Comparison of ENCODE assay signal across 7 mouse cellular contexts in the genomic region with DNA sequence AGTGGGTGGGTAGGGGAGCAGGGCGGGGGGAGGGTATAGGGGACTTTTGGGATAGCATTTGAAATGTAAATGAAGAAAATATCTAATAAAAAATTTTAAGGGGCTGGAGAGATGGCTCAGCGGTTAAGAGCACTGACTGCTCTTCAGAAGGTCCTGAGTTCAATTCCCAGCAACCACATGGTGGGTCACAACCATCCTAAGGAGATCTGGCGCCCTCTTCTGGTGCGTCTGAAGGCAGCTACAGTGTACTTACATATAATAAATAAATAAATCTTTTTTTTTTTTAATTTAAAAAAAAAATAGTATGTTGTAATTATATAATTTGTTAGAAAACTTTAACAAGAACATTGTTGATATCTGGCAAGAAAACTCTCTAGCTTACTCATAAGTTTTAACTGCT.
DNase-seq lines count a peak whose midpoint lies in the region; ATAC-seq and TF ChIP-seq lines count a peak whose summit lies in the region.
"Not testable (repeated sequence)": the region's sequence is repeated elsewhere in the genome, so short reads cannot be mapped to it uniquely, and the experiment has no call there.

No protein-coding gene starts in this region.

- H3K4me1 ChIP-seq in MEL (ENCODE audit: control insufficient read depth in 1 of 2, insufficient read depth in 2 of 2, low read length in 2 of 2); hindbrain, postnatal 0 days (ENCODE audit: insufficient read depth, low read length); midbrain, postnatal 0 days (ENCODE audit: insufficient read depth, low read length); thymus, adult 2 months (replicated peaks; ENCODE audit: control insufficient read depth, insufficient read depth, low read length): not testable (repeated sequence)

- TF ChIP-seq CTCF in MEL (IDR thresholded peaks at IDR 0.05 in 2 of 3, conservative IDR thresholded peaks at IDR 0.05 in 1 of 3; ENCODE audit: control insufficient read depth in 1 of 3, insufficient read depth in 1 of 3, low read depth in 2 of 3, low read length in 3 of 3, poor library complexity in 1 of 3, severe bottlenecking in 1 of 3), result peak; percentile 6 to 45 (median 18); a peak in 3 of 6 replicates
- 0 out of 2 replicates have a peak, but pooled peaks have one; percentile 12 for TF ChIP-seq CTCF in hindbrain, postnatal 0 days (IDR thresholded peaks at IDR 0.05; ENCODE audit: low read depth)
- peak; percentile 66 for TF ChIP-seq CTCF in layer of hippocampus, adult 2 months (conservative IDR thresholded peaks at IDR 0.05)
- TF ChIP-seq CTCF in midbrain, postnatal 0 days (IDR thresholded peaks at IDR 0.05), result peak; percentile 38
- not testable (repeated sequence) for TF ChIP-seq CTCF in thymus, adult 2 months (IDR thresholded peaks at IDR 0.05; ENCODE audit: borderline replicate concordance, control insufficient read depth, extremely low read depth, insufficient read depth, low read length, poor library complexity)

- H3K9me3 ChIP-seq in MEL (replicated peaks; ENCODE audit: insufficient read depth, low read length); hindbrain, postnatal 0 days (ENCODE audit: low read length); midbrain, postnatal 0 days (ENCODE audit: low read length): not testable (repeated sequence)

- not testable (repeated sequence) for H3K4me2 ChIP-seq in hindbrain, postnatal 0 days (ENCODE audit: low read depth, low read length); midbrain, postnatal 0 days (ENCODE audit: low read depth, low read length, poor library complexity, severe bottlenecking)

- not testable (repeated sequence) for H3K27ac ChIP-seq in MEL (ENCODE audit: control insufficient read depth, low read depth, low read length); hindbrain, postnatal 0 days; layer of hippocampus, adult 2 months; midbrain, postnatal 0 days (ENCODE audit: low read depth, low read length); thymus, adult 2 months (ENCODE audit: control insufficient read depth, insufficient read depth, low read length)

- DNase-seq in MEL (ENCODE audit: low read depth, low spot score), result peak; percentile 79
- peak; percentile 59 for DNase-seq in adrenal gland, postnatal 14 days
- DNase-seq in embryo, embryonic 10.5 days (ENCODE audit: low spot score), result peak; percentile 22
- not testable (repeated sequence) for DNase-seq in hindbrain, postnatal 0 days (ENCODE audit: low spot score); layer of hippocampus, adult 2 months (ENCODE audit: low spot score in 2 of 2); midbrain, postnatal 0 days (ENCODE audit: low spot score)
- peak; percentile 30 for DNase-seq in thymus, adult 2 months

- peak; percentile 12; the same call in 1 of the 2 replicates for TF ChIP-seq RAD21 in MEL (IDR thresholded peaks at IDR 0.05; ENCODE audit: low read depth, low read length)

- not testable (repeated sequence) for TF ChIP-seq EP300 in MEL (IDR thresholded peaks at IDR 0.05; ENCODE audit: low read depth in 1 of 2, low read length in 2 of 2)

- H3K27me3 ChIP-seq in MEL (ENCODE audit: control insufficient read depth in 1 of 2, insufficient read depth in 2 of 2, low read length in 2 of 2); hindbrain, postnatal 0 days (ENCODE audit: insufficient read depth, low read length); midbrain, postnatal 0 days (ENCODE audit: insufficient read depth, low read length); thymus, adult 2 months (ENCODE audit: control insufficient read depth, insufficient read depth, low read length): not testable (repeated sequence)

- ATAC-seq in hindbrain, postnatal 0 days; midbrain, postnatal 0 days (ENCODE audit: low FRiP score): not testable (repeated sequence)

- not testable (repeated sequence) for H3K36me3 ChIP-seq in MEL (ENCODE audit: control insufficient read depth in 1 of 2, insufficient read depth in 2 of 2, low read length in 2 of 2); hindbrain, postnatal 0 days (ENCODE audit: insufficient read depth, low read length); midbrain, postnatal 0 days (ENCODE audit: insufficient read depth, low read length)
- peaks cover 11% of the 10 kb centered on the region; the same call in 1 of the 2 replicates for H3K36me3 ChIP-seq in thymus, adult 2 months (ENCODE audit: control insufficient read depth, insufficient read depth, low read length)

- not testable (repeated sequence) for H3K79me2 ChIP-seq in MEL (ENCODE audit: control insufficient read depth, insufficient read depth, low read length, poor library complexity)

- not testable (repeated sequence) for H3K9ac ChIP-seq in MEL (ENCODE audit: control insufficient read depth, low read depth, low read length, poor library complexity, severe bottlenecking); hindbrain, postnatal 0 days (replicated peaks; ENCODE audit: low read length); midbrain, postnatal 0 days (replicated peaks; ENCODE audit: low read length, poor library complexity, severe bottlenecking)

- not testable (repeated sequence) for TF ChIP-seq POLR2A in MEL (IDR thresholded peaks at IDR 0.05; ENCODE audit: control insufficient read depth in 1 of 2, insufficient read depth in 1 of 2, low read depth in 1 of 2, low read length in 2 of 2, poor library complexity in 1 of 2); thymus, adult 2 months (IDR thresholded peaks at IDR 0.05; ENCODE audit: control insufficient read depth, extremely low read depth, insufficient read depth, low read length, poor library complexity)

- not testable (repeated sequence) for H3K4me3 ChIP-seq in MEL (ENCODE audit: control insufficient read depth in 1 of 2, insufficient read depth in 1 of 2, low read depth in 2 of 2, low read length in 2 of 2); hindbrain, postnatal 0 days (ENCODE audit: low read length); layer of hippocampus, adult 2 months; midbrain, postnatal 0 days (ENCODE audit: low read depth, low read length); thymus, adult 2 months (ENCODE audit: control insufficient read depth, insufficient read depth, low read length)

- 80% methylated on average over 4 of the region's 4 CpGs for WGBS in hindbrain, postnatal 0 days
- WGBS in midbrain, postnatal 0 days, result 84% methylated on average over 4 of the region's 4 CpGs
- 94% methylated on average over 4 of the region's 4 CpGs for WGBS in thymus, adult 2 months

TF ChIP-seq in MEL, 35 proteins besides CTCF, POLR2A, EP300 and RAD21:
- peak; percentile 59 for TF ChIP-seq ZNF384 (IDR thresholded peaks at IDR 0.05; ENCODE audit: low read depth, low read length)
- TF ChIP-seq SMC3 (IDR thresholded peaks at IDR 0.05; ENCODE audit: low read depth, low read length), result peak; percentile 6; the same call in 1 of the 2 replicates
